Mouse (Mus musculus) left cerebral cortex, adult 18-20 months (tissue): ENCODE measurements around the gene Fgf14. TPM values are rescaled to one million over a fixed set of nuclear protein-coding genes. Genes with fewer than 3 reads are reported as not detected.
A peak's percentile ranks its signal among the peaks of the same experiment; 100 is the strongest.
"Not testable (repeated sequence)": the region's sequence is repeated elsewhere in the genome, so short reads cannot be mapped to it uniquely, and the experiment has no call there.

Source experiments
- DNase-seq, 2 experiments: peaks; one replicate each; pipeline ENCODE4 v3.0.0; 2021 to 2022; ENCODE audit warnings: low spot score in 2 of 2, mixed read lengths in 1 of 2
- long read RNA-seq, 2 experiments: library from polyadenylated mRNA; stranded (forward); transcript quantifications; one replicate each; pipeline ENCODE4 v2.0.0; 2021
- total RNA-seq, 2 experiments: library from RNA; stranded (reverse); gene quantifications; 2 replicates each; pipeline ENCODE4 v1.2.3; 2021

Gene Fgf14
- total RNA-seq, result 10 to 100 TPM; 53.5 to 54.5 TPM
- long read RNA-seq, experiment 1, partial matches to known transcripts, result 1 of 9 reads
- long read RNA-seq, experiment 1, other reads (novel, unspliced or antisense), result 5 of 9 reads
- long read RNA-seq, experiment 2, partial matches to known transcripts, result 1 of 8 reads
- long read RNA-seq, experiment 2, other reads (novel, unspliced or antisense), result 7 of 8 reads

DNA sequence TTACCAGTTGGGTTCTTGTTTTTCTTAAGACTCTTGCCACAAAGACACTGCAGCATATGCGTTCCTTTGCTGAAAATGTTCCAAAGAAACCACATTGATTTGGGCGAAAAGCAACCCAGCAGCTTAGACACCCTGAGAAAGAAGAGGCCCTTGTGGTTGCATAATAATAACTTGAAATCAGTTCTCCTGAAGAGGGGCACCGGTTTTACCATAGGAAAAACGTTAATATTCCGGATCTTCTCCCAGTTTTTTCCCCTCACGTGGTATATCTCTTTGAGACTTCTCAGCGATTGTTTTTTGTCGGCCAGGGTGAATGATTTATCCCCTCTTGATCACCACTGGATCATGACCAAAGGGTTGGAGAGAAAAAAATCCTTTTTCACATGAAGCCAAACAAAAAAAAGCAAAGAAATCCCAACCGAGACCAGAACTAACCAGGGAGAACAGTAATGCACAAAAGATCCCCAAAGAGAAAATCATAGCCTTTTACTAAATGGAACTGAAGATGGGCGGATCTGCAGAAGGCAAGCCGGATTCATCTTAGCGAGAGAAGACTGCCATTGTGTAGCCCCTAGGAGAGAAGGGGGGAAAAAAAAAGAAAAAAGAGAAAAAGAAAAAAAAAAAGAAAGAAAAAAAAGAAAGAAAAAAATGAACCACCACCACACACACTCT, at the start of gene Fgf14:
Fgf14 (minus strand) TSS at position 622 of the 672 bp plus-strand sequence.
- DNase-seq, result peak; percentile 1 to 23

DNA sequence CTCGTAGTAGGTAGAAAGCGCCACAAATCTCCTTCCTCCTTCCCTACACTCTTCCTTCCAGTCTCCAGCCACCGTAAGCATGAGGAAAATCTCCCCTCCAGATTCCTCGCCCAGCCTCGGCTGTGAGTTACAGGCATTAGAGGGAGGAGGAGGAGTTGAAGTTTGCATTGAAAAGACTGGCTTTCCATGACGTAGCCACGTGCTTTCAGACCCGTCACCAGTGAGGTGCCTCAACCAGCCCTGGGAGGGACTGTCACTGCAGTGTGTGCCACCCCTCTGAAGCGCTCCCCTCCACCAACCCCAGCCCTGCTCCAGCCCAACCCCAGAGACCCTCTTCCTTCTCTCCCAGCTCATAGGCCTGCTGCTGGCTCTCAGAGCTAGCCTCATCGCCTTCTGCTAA, 452 bp upstream of the Fgf14 start:
- DNase-seq, result peak; percentile 63 to 80

DNA sequence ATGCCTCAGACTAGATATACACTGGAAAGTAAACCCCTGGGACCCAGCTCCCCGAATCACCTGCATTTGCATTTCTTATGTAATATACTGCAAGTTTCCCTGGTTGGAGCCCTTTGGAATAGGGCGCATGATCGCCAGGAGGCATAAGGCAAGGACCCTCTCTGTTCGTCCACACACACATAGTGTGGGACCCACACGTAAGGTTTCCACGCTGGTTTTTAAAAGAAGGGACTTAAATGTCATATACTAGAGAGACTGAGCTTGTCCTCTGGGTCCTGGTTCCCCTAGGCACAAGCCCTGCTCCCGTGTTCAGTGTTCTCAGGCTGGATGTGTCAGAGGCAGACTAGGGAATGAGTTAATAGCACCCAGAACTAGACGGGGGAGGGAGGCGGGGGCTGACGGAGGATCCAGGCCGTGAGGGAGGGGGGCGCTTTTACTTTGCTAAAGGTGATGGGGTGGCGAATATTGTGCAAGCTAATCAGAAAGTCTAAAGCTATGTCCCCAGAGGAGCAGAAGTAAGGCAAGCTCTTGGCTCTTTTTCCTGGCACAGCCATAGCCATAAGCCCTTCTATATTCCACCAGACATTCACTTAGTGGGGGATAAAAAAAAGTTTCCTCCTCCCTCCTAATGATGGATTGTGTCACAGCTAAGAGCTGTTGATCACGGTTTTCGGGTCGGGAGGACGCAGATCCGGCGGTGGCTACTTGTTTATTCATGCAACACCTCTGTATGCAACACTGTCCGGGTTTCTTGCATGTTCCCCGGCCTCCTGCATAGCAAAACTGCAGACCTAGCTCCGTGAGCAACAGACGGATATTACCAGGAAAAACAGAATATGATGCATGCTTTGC, 1.0 kb downstream of the Fgf14 start:
- peak; percentile 27 to 42 for DNase-seq

DNA sequence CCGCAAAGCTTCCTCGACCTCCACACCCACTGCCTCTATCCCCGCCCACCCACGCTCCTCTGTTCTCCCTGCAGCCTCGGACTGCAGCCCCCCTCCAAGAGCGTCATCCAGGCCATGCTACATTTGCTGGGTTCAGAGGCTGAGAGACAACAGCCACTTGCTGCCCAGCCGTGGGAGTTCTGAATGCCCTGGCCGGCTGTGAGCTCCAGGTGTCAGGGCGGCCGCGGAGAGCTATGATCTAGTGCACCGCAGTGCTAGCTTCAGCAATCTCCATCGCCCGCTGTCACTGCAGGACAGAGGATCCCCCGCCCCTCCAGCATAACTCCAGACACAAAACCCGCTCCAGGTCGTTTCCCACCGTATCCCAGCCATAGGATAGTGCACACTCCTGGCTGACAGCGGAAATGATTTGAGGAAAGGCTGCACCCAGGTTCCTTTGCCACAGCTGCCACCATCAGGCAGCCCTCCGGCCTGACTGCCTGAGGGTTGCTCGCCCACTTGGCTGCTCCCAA, 1.7 kb downstream of the Fgf14 start:
- peak; percentile 27 to 67 for DNase-seq

DNA sequence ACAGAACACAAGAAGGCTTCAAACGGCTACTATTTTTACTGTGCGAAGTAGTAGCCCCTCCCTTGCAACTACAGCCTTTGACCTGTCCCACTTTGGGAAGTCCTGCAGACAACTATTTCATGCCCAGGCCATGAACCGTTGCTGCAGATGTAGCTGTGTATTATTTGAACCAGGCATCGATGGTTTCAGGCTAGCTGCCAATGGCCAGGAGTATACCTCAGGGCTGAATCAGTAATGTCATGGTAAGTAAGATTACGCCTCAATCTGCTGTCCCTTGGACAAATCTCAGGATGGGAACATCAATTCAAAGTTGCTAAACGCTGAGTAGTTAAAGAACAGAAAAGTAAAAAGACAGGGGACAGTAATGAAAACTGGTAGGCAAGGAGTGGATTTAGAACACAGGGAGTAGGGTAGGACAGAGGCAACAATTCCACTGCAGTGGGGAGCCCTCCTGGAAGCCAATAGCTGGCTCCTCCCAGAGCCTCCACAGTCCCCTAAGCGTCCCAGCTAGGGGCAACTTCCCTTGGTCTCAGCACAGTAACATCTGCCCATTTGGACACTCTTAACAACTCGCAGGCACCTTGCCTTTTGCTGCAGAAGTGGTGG, 2.3 kb downstream of the Fgf14 start:
- peak in 1 of 2 experiments; percentile 25 for DNase-seq

DNA sequence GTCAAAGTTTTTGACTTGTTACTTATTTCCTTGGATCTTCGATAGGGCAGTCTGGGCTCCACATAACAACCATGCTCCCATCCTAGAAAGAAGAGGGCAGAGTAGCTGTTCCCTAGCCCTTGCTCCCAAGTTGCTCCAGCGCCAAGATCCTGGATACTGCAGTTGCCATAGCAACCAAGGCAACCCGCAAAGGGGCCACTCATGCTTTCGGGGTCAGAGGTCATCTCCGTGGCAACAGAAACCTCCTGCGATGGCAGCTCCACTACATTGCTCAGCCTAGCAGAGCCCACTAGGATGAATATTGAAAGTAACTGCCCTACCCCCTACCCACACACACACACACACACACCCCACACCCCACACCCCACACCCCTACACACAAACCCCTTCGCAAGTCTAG, 7.2 kb downstream of the Fgf14 start:
- peak in 1 of 2 experiments; percentile 25 for DNase-seq

DNA sequence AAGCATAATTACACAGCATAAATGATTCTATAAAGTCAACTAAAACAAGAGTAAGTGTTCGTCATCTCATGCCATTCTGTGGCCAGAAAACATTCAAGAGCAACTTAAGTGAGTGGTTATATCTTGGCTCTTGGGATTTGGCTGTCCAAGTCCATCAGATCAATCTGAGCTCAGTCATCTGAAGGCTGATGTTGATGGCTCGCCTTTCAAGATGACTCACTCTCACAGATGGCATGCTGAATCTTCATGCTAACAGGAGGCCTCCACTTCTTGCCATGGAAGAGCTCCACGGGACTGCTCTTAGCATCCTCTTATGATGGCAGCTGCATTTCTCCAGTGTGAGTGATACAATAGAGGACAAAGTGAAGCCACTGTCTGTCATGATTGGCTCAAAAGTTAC, 34.1 kb downstream of the Fgf14 start:
- DNase-seq, result no peak

DNA sequence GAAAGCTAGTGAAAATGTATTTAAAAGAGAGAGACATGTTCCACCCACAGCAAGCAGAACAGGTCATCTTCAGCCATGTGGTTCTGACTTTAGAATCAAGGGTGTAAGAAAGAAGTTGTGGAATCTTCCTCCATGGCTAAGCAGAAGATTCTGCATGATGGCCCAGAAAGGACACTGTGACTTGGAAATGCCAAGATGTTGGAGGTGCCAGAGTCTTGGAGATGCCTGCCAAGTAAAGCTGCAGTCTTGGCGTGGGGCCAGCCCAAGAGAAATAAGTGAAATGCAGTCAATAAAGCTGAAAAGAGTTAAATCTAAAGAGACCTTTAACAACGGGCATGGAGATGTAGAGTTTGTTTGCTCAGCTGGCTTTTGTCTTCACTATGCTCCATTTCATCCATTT, 42.0 kb downstream of the Fgf14 start:
- DNase-seq, result peak; percentile 31 to 39

DNA sequence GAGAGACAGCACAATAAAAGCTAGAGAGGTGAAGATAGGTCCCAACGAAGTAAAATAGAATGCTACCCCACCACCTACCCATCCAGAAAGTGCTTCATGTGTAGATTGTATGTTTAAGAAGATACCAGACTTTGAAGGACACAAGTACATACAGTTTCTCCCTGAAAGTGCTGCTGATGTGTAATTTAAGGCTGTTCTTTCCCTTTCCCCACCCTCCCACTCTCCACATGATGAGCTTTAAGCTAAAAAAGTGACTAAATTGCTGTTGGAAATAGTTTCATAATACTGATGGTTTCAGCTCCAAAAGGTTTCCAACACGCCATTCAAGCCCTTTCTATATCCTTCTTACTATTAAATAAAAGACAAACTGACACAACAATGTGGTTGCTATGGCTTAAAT, 63.5 kb downstream of the Fgf14 start:
- DNase-seq, result no peak

DNA sequence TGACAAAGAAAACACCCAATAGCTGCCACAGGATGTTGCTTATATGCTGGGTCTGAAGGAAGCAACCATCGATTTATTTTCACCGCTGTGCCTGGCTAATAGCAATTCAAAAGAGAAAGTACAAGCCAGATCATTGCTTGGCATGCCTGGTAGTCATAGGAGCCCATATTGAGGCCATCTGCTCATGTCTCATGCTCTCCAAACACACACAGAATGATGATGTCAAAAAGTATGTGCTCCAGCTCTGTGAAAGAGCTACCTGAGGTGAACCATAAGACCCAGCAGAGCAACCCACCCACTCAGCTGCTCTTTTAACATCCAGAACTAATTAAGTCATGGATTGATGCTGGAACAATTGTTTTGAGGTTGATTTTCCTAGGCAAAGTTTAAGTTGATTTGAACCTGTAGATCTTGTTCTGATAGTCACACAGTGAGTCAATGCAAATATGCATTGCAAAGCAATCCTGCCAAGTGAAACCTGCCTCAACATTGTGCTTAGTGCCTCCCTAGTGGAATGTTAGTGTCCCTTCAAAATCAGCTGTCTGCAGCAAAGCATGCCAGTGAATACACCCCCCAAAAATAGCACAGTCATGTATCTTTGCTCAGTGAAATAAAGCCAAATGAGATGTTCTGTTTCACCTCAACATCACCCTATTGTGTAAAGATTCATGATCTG, 70.8 kb downstream of the Fgf14 start:
- DNase-seq, result no peak

DNA sequence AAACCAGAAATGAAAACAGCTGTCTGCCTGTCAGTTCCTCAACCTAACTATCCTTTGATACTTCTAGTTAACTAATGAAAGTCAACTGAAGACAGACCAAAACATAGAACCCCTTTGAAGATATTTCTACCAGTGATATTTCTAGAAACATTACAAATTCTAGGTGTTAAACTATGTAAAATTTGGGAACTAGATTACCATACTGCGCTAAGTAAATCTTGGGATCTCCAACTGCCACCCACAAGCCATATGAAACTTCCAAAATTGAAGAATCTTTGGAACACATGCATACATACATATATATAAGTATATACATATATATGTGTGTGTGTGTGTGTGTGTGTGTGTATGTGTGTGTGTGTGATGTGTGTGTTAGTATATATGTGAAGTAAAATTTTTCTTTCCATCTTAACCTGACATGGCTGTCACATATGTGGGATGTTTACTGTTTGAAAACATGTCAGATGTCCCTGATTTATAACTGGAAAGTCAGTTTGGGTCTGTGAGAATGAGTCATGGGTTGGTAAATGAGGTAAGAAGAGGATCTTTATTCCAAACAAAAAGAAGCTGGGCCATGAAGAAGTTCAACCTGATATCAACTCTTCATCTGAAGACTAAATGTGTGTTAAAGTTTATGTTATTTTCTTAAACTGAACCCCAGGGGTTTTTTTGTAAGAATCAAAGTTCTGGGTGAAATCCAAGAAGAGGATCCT, 71.7 kb downstream of the Fgf14 start:
- no peak for DNase-seq

DNA sequence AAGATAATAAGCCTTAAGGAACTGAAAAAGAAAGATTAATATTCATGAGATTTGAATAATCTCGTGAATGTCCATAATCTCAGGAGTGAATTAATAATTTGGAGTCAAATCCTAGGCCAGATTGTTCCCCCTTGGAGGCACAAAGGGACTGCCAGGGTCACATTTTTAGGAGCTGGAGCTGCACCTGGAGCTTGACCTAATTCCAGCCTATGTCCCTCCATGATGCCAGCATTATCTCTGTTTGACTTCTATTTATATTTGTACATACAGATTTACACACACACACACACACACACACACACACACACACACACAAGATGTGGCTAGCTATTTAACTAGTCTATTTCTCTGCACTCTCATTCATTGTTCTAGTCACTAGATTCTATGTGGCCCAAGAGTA, 100.4 kb downstream of the Fgf14 start:
- DNase-seq, result no peak

DNA sequence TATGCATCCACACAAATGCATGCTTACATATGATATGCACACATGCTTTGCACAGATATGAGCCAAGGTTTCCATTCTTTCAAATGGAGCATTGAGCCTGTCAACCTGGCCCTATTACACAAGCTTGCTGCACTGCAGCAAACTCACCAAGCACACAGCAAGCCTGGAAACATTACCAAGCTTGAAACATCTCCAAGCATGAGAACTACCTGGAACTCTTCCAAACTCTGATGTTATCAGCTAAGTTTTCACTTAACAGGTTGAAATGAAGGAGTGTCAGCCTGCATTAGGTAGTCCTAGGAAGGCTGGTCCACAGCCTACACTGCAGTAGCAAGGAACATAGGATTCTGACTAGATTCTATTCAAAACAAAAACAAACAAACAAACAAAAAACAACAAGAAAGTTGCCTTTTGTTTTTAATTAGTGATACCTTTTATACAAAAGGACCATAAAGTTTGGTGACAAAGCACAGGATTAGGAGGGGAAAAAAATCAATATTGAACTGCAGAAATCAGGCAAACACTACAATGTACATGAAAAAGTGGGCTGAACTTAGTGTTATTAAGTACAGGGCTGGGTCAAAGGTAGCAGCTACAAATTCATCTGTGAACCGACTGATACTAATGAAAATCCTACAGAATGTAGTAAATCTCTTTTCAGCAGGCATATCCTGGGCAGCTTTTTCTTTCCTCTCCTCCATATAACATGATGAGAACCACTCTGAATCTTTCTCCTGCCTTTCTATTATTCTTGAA, 101.6 kb downstream of the Fgf14 start:
- peak; percentile 21 to 22 for DNase-seq

DNA sequence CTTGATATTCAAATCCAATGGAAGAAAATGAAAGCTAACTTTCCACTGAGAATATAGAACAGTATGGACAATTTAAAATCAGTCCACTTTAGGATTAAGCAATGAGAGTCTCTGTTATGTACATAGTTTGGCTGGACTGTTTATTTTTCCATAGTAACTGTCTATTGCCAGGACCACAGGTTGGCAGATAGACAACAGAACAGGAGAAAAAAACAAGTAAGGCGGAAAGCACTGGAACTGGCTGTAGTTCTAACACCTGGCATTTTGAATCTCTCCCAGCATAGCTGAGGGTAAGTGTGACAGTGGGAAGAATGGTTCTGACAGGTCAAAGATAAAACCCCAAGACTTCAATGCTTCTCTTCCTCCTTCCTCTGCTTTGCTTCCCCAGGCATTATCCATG, 110.5 kb downstream of the Fgf14 start:
- DNase-seq, result no peak

DNA sequence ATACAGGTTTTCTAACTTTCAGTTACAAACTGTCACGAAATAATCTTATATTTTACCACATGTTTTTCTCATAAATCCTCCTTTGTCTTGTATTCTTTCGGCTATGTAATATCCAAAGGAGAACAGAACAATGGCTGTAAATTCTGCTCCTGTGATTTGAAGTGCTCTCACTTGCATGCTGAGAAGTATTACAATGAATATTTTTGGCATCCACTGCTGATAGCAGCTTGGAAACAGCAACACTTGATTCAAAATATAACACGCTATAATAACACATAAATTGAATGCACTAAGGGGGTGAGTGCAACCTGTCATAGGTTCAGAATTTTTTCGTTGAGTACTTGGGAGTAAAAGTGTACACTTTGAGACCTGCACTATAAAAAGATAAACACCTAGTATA, 115.4 kb downstream of the Fgf14 start:
- DNase-seq, result no peak

DNA sequence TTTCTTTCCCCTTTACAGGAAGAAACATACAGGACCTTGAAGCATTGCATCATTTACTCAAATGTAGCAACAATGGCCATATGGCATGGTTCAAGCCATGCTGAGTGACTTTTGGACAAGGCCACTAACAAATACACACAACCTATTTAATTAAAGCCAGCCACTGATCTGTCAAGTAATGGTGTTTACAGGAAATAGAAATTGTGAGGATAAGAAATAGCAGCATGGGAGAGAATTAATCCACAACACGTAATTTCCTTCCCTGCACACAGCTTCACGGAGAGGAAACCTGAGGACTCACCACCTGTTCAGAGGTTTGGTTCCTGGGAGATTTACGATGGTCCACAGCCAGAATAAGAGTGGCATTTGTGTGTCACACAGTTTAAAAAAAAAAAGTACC, 140.8 kb downstream of the Fgf14 start:
- no peak for DNase-seq

DNA sequence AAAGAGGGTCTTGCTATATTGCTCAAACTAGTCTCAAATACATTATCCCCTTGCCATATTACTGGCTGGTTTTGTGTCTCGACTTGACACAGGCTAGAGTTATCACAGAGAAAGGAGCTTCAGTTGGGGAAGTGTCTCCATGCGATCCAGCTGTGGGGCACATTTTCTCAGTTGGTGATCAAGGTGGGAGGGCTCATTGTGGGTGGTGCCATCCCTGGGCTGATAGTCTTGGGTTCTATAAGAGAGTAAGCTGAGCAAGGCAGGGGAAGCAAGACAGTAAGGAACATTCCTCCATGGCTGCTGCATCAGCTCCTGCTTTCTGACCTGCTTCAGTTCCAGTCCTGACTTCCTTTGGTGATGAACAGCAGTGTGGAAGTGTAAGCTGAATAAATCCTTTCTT, 141.6 kb downstream of the Fgf14 start:
- not testable (repeated sequence) for DNase-seq

DNA sequence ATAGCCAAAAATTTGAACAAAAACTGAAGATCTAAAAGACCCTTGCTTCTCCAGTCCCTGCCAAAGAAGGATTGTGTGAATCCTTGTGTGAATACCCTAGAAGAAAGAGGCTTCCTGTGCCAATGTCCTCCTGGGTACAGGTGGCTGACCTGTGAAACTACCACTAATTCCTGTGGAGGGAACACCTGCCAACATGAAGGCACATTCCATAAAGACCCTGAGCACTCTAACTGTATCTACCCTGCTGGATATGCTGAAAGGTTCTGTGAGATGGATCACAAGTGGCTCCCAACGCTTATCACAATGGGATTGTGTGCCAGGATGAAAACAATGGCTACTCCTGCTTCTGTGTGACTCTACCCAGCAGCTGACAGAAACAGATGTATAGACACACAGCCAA, 144.9 kb downstream of the Fgf14 start:
- DNase-seq, result no peak

DNA sequence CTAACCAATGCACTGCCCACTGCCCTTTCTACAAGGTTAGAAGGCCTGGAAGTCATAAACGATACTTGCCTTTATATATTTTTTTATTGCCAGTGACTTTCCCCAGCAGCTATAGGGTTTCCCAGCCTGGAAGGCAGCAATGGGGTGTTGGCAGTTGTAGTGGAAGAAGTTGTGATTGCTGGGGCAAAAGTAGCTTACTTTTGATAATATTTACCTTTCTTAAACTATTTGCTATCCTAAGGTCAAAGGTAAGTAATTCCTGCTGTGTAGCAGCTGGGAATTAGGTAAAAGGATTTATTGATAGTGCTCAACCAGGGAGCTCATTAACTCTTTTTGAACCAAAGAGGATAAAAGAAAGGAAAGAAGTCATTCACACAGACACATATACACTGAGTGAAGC, 164.9 kb downstream of the Fgf14 start:
- DNase-seq, result no peak

DNA sequence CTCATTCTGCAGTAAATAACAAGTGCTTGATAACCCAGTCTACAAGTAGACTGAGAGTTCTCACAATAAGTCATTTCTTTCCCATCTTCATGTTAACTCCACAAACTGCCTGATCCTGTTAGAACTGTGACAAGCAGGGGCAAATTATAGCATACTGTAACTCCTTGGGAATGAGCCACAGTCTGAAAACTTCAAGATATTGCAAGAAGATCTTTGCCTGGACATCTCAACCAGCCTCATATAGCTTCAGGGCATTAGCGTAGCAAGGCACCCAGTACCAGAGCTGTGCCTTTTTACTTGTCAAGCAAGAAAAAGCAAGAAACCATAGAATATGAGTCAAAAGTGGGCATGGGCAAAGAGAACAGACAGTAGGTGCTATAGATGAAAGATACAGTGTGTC, 188.0 kb downstream of the Fgf14 start:
- no peak for DNase-seq
